Mouse (Mus musculus): ENCODE results near the gene Vmn1r100. TPM values are rescaled to one million over a fixed set of nuclear protein-coding genes. Genes with fewer than 3 reads are reported as not detected.
"Not testable (repeated sequence)": the region's sequence is repeated elsewhere in the genome, so short reads cannot be mapped to it uniquely, and the experiment has no call there.

The Vmn1r100 gene
- not detected for polyA plus RNA-seq (2012; fragmentation: generic; extraction: Trizol)

DNA sequence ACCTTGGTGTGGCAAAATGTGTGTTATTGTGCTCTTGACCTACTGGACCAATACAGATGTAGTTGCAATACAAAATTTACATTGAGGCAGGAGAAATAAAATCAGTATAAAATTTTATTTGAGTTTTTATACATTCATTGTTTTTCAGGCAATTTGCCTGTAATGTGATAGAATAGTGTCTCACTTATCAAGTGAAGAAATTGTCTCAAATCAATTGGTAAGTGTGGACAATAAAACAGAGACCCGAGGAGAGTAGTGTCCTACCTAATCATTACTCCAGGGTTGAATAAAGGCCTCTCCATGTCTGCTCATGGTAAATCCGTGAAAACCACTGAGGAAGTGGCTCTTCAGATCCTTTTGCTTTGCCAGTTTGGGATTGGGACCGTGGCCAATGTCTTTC lies at the start of gene Vmn1r100:
TSS of gene Vmn1r100 (plus strand) at position 301 of the 400 bp plus-strand sequence.
- not testable (repeated sequence) for H3K4me2 ChIP-seq (ENCODE audit: low read depth); H3K4me3 ChIP-seq; H3K36me3 ChIP-seq (ENCODE audit: control insufficient read depth, insufficient read depth); H3K79me2 ChIP-seq (ENCODE audit: control insufficient read depth, insufficient read depth); H3ac ChIP-seq (ENCODE audit: control insufficient read depth, insufficient read length); H3K27me3 ChIP-seq (ENCODE audit: control insufficient read depth, insufficient read depth, insufficient read length)

DNA sequence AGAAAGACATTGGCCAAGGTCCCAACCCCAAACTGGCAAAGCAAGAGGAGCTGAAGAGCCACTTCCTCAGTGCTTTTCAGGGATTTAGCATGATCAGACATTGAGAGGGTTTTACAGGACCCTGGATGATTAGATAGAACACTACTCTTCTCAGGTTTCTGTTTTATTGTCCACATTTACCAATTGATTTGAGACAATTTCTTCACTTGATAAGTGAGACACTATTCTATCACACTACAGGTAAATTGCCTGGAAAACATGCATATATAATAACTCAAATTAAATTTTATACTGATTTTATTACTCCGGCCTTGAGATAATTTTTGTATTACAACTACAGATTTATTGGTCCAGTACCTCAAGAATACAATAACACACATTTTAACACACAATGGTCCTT lies 42.4 kb upstream of the Vmn1r100 start, which contains the start of gene Gm5728:
TSS of gene Gm5728 (minus strand) at position 101 of the 400 bp plus-strand sequence.
- not testable (repeated sequence) for H3K4me2 ChIP-seq (ENCODE audit: low read depth); H3ac ChIP-seq (ENCODE audit: control insufficient read depth, insufficient read length); H3K36me3 ChIP-seq (ENCODE audit: control insufficient read depth, insufficient read depth); H3K79me2 ChIP-seq (ENCODE audit: control insufficient read depth, insufficient read depth); H3K27me3 ChIP-seq (ENCODE audit: control insufficient read depth, insufficient read depth, insufficient read length); H3K4me3 ChIP-seq

DNA sequence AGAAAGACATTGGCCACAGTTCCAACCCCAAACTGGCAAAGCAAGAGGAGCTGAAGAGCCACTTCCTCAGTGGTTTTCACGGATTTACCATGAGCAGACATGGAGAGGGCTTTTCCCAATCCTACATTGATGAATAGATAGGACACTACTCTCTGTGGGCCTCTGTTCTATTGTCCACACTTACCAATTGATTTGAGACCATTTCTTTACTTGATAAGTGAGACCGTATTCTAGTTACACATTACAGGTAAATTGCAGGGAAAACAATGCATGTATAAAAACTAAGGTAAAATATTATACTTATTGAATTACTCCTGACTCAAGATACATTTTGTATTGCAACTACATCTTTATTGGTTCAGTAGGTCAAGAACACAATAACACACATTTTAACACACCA lies 24.8 kb downstream of the Vmn1r100 start, which contains the start of gene Vmn1r101:
TSS of gene Vmn1r101 (minus strand) at position 101 of the 400 bp plus-strand sequence.
- not testable (repeated sequence) for H3K27me3 ChIP-seq (ENCODE audit: control insufficient read depth, insufficient read depth, insufficient read length); H3K4me2 ChIP-seq (ENCODE audit: low read depth); H3K4me3 ChIP-seq; H3ac ChIP-seq (ENCODE audit: control insufficient read depth, insufficient read length); H3K36me3 ChIP-seq (ENCODE audit: control insufficient read depth, insufficient read depth); H3K79me2 ChIP-seq (ENCODE audit: control insufficient read depth, insufficient read depth)

Other genes with a start within 250 kb of the Vmn1r100 start
- gene Vmn1r94, start 249.6 kb upstream of the Vmn1r100 start, polyA plus RNA-seq (2012; fragmentation: generic; extraction: Trizol) = not detected
- not detected for gene Vmn1r95, start 224.2 kb upstream of the Vmn1r100 start, polyA plus RNA-seq (2012; fragmentation: generic; extraction: Trizol)
- gene Gm6164, start 212.3 kb upstream of the Vmn1r100 start, polyA plus RNA-seq (2012; fragmentation: generic; extraction: Trizol) = not detected
- gene Gm4498, start 184.1 kb upstream of the Vmn1r100 start, polyA plus RNA-seq (2012; fragmentation: generic; extraction: Trizol) = not detected
- gene Gm5890, start 155.1 kb upstream of the Vmn1r100 start, polyA plus RNA-seq (2012; fragmentation: generic; extraction: Trizol) = not detected
- gene Gm4133, start 83.9 kb upstream of the Vmn1r100 start, polyA plus RNA-seq (2012; fragmentation: generic; extraction: Trizol) = not detected
- not detected for gene Gm5728, start 42.5 kb upstream of the Vmn1r100 start, polyA plus RNA-seq (2012; fragmentation: generic; extraction: Trizol)
- gene Vmn1r101, start 24.7 kb downstream of the Vmn1r100 start, polyA plus RNA-seq (2012; fragmentation: generic; extraction: Trizol) = not detected
- gene Gm10670, start 57.0 kb downstream of the Vmn1r100 start, polyA plus RNA-seq (2012; fragmentation: generic; extraction: Trizol) = not detected
- not detected for gene Vmn1r103, start 92.6 kb downstream of the Vmn1r100 start, polyA plus RNA-seq (2012; fragmentation: generic; extraction: Trizol)
- gene Vmn1r104, start 115.9 kb downstream of the Vmn1r100 start, polyA plus RNA-seq (2012; fragmentation: generic; extraction: Trizol) = not detected
- gene Gm5726, start 127.8 kb downstream of the Vmn1r100 start, polyA plus RNA-seq (2012; fragmentation: generic; extraction: Trizol) = not detected
- gene Gm4141, start 158.3 kb downstream of the Vmn1r100 start, polyA plus RNA-seq (2012; fragmentation: generic; extraction: Trizol) = not detected
- gene Gm4513, start 181.1 kb downstream of the Vmn1r100 start, polyA plus RNA-seq (2012; fragmentation: generic; extraction: Trizol) = not detected